Mouse (Mus musculus) liver, adult (tissue): Measurements from ENCODE around the gene Glt1d1.

Source experiments
- GATA4 ChIP-seq: IDR thresholded peaks from 2 replicates; pipeline ENCODE4 v1.6.1; 2014; ENCODE audit warnings: mild to moderate bottlenecking, low read length; ENCODE audit not compliant: insufficient replicate concordance

The Glt1d1 gene

GRCm38 (mm10) chr5:127616884-127617635 lies 15.0 kb upstream of the Glt1d1 start:
- 0 out of 2 replicates have a peak, but pooled peaks have one; percentile 13 for TF ChIP-seq GATA4

- TF ChIP-seq GATA4, result no peak
Measured at GRCm38 (mm10) chr5:127618834-127619233, 13.2 kb upstream of the Glt1d1 start.

GRCm38 (mm10) chr5:127620371-127620770 lies 11.7 kb upstream of the Glt1d1 start:
- no peak for TF ChIP-seq GATA4

GRCm38 (mm10) chr5:127621108-127621507 lies 11.0 kb upstream of the Glt1d1 start:
- TF ChIP-seq GATA4, result no peak

- no peak for TF ChIP-seq GATA4
Measured at GRCm38 (mm10) chr5:127624427-127625213, 7.4 kb upstream of the Glt1d1 start.

GRCm38 (mm10) chr5:127627242-127627641 lies 4.8 kb upstream of the Glt1d1 start:
- TF ChIP-seq GATA4, result no peak

- no peak for TF ChIP-seq GATA4
Measured at GRCm38 (mm10) chr5:127631671-127632070, 391 bp upstream of the Glt1d1 start.

GRCm38 (mm10) chr5:127633188-127633587 lies 1.1 kb downstream of the Glt1d1 start:
- TF ChIP-seq GATA4, result no peak

GRCm38 (mm10) chr5:127633666-127634065 lies 1.6 kb downstream of the Glt1d1 start:
- no peak for TF ChIP-seq GATA4

- no peak for TF ChIP-seq GATA4
Measured at GRCm38 (mm10) chr5:127637622-127638021, 5.6 kb downstream of the Glt1d1 start.

- no peak for TF ChIP-seq GATA4
Measured at GRCm38 (mm10) chr5:127638177-127638576, 6.1 kb downstream of the Glt1d1 start.

- no peak for TF ChIP-seq GATA4
Measured at GRCm38 (mm10) chr5:127639067-127639605, 7.1 kb downstream of the Glt1d1 start.

GRCm38 (mm10) chr5:127639635-127640034 lies 7.6 kb downstream of the Glt1d1 start:
- no peak for TF ChIP-seq GATA4

GRCm38 (mm10) chr5:127640359-127640758 lies 8.3 kb downstream of the Glt1d1 start:
- TF ChIP-seq GATA4, result no peak

- TF ChIP-seq GATA4, result peak; percentile 78; the same call in 1 of the 2 replicates
Measured at GRCm38 (mm10) chr5:127641185-127641958, 9.3 kb downstream of the Glt1d1 start.
